Mouse (Mus musculus): ENCODE data around the gene Ctf1. TPM values are rescaled to one million over a fixed set of nuclear protein-coding genes. Genes with fewer than 3 reads are reported as not detected.
A peak's percentile ranks its signal among the peaks of the same experiment; 100 is the strongest.

The Ctf1 gene
- total RNA-seq, 1 experiment, result 3.0 TPM

- no peaks in the 10 kb centered on the region for H3K9me3 ChIP-seq (ENCODE audit: control insufficient read depth, insufficient read depth, low read depth, low read length)
- peak overlapping the region; percentile 83; the same call in 1 of the 2 replicates for H3K9ac ChIP-seq (ENCODE audit: insufficient read depth, low read depth, low read length, poor library complexity, severe bottlenecking)
- in situ Hi-C loops (cut with MboI; ENCODE audit: low sequenced_read_pairs in 2 of 2, unreplicated experiment in 2 of 2), result no loop called here
- peaks cover 14% of the 10 kb centered on the region; the same call in 1 of the 2 replicates for H3K36me3 ChIP-seq (ENCODE audit: control insufficient read depth, insufficient read depth, low read length, poor library complexity, severe bottlenecking)
- peaks cover 7 to 24% of the 10 kb centered on the region in 2 experiments; a peak in 3 of 4 replicates for H3K4me1 ChIP-seq (ENCODE audit: control insufficient read depth in 2 of 2, insufficient read depth in 2 of 2, low read length in 2 of 2, poor library complexity in 1 of 2)
- H3K27ac ChIP-seq (ENCODE audit: insufficient read depth, low read depth, low read length, poor library complexity, severe bottlenecking), result no peak overlapping the region
- peak overlapping the region; percentile 71 to 86 for H3K4me3 ChIP-seq (ENCODE audit: insufficient read depth in 1 of 2, low read depth in 1 of 2, low read length in 2 of 2, poor library complexity in 1 of 2, severe bottlenecking in 1 of 2)
- no peak for DNase-seq (ENCODE audit: low read depth, low spot score)
- TF ChIP-seq ZC3H11A (IDR thresholded peaks at IDR 0.05; ENCODE audit: borderline replicate concordance, low read depth, low read length), result no peak
- no peak for TF ChIP-seq ZNF384 (IDR thresholded peaks at IDR 0.05; ENCODE audit: low read depth, low read length)
- TF ChIP-seq MAFK (IDR thresholded peaks at IDR 0.05; ENCODE audit: insufficient read depth, low read depth, low read length), result no peak
- TF ChIP-seq CHD2 (IDR thresholded peaks at IDR 0.05; ENCODE audit: low read depth, low read length), result no peak
- no peak for TF ChIP-seq HCFC1 (IDR thresholded peaks at IDR 0.05; ENCODE audit: borderline replicate concordance, insufficient read depth, low read length)
Observed at GRCm38 (mm10) chr7:127709261-127709979, 3.1 kb upstream of the Ctf1 start.

- in situ Hi-C loops (cut with MboI; ENCODE audit: low sequenced_read_pairs in 2 of 2, unreplicated experiment in 2 of 2), result no loop called here
Observed at GRCm38 (mm10) chr7:127711031-127711430, 1.5 kb upstream of the Ctf1 start.

GRCm38 (mm10) chr7:127711456-127711855 lies 1.1 kb upstream of the Ctf1 start:
- Histone ChIP-seq H3K9me3 (ENCODE audit: control insufficient read depth, insufficient read depth, low read depth, low read length) (no peaks in the 10 kb centered on the region), H3K9ac (ENCODE audit: insufficient read depth, low read depth, low read length, poor library complexity, severe bottlenecking) (no peak overlapping the region; the same call in 1 of the 2 replicates), H3K36me3 (ENCODE audit: control insufficient read depth, insufficient read depth, low read length, poor library complexity, severe bottlenecking) (peaks cover under 1% of the 10 kb centered on the region; the same call in 1 of the 2 replicates), H3K4me1 (ENCODE audit: control insufficient read depth in 2 of 2, insufficient read depth in 2 of 2, low read length in 2 of 2, poor library complexity in 1 of 2) (peaks cover 7 to 22% of the 10 kb centered on the region in 2 experiments; a peak in 3 of 4 replicates), H3K4me3 (ENCODE audit: insufficient read depth in 1 of 2, low read depth in 1 of 2, low read length in 2 of 2, poor library complexity in 1 of 2, severe bottlenecking in 1 of 2) (no peak overlapping the region), H3K27ac (ENCODE audit: insufficient read depth, low read depth, low read length, poor library complexity, severe bottlenecking) (peak overlapping the region; percentile 87; the same call in 1 of the 2 replicates)
- no peak for TF ChIP-seq HCFC1 (IDR thresholded peaks at IDR 0.05; ENCODE audit: borderline replicate concordance, insufficient read depth, low read length)
- TF ChIP-seq CHD2 (IDR thresholded peaks at IDR 0.05; ENCODE audit: low read depth, low read length), result no peak
- TF ChIP-seq MAFK (IDR thresholded peaks at IDR 0.05; ENCODE audit: insufficient read depth, low read depth, low read length), result no peak
- no peak for TF ChIP-seq ZC3H11A (IDR thresholded peaks at IDR 0.05; ENCODE audit: borderline replicate concordance, low read depth, low read length)
- TF ChIP-seq ZNF384 (IDR thresholded peaks at IDR 0.05; ENCODE audit: low read depth, low read length), result no peak
- in situ Hi-C loops (cut with MboI; ENCODE audit: low sequenced_read_pairs in 2 of 2, unreplicated experiment in 2 of 2), result no loop called here
- DNase-seq (ENCODE audit: low read depth, low spot score), result no peak

More at GRCm38 (mm10) chr7:127711031-127711430, 1.5 kb upstream of the Ctf1 start:
- DNase-seq (ENCODE audit: low read depth, low spot score), result no peak
- TF ChIP-seq HCFC1 (IDR thresholded peaks at IDR 0.05; ENCODE audit: borderline replicate concordance, insufficient read depth, low read length) (no peak), MAFK (IDR thresholded peaks at IDR 0.05; ENCODE audit: insufficient read depth, low read depth, low read length) (no peak), CHD2 (IDR thresholded peaks at IDR 0.05; ENCODE audit: low read depth, low read length) (no peak), ZNF384 (IDR thresholded peaks at IDR 0.05; ENCODE audit: low read depth, low read length) (no peak), ZC3H11A (IDR thresholded peaks at IDR 0.05; ENCODE audit: borderline replicate concordance, low read depth, low read length) (no peak)
- no peak overlapping the region for H3K4me3 ChIP-seq (ENCODE audit: insufficient read depth in 1 of 2, low read depth in 1 of 2, low read length in 2 of 2, poor library complexity in 1 of 2, severe bottlenecking in 1 of 2)
- H3K27ac ChIP-seq (ENCODE audit: insufficient read depth, low read depth, low read length, poor library complexity, severe bottlenecking), result no peak overlapping the region
- H3K36me3 ChIP-seq (ENCODE audit: control insufficient read depth, insufficient read depth, low read length, poor library complexity, severe bottlenecking), result peaks cover 5% of the 10 kb centered on the region; the same call in 1 of the 2 replicates
- H3K9ac ChIP-seq (ENCODE audit: insufficient read depth, low read depth, low read length, poor library complexity, severe bottlenecking), result no peak overlapping the region
- H3K9me3 ChIP-seq (ENCODE audit: control insufficient read depth, insufficient read depth, low read depth, low read length), result no peaks in the 10 kb centered on the region
- H3K4me1 ChIP-seq (ENCODE audit: control insufficient read depth in 2 of 2, insufficient read depth in 2 of 2, low read length in 2 of 2, poor library complexity in 1 of 2), result peaks cover 7 to 22% of the 10 kb centered on the region in 2 experiments; a peak in 3 of 4 replicates

GRCm38 (mm10) chr7:127714816-127715215 lies 2.3 kb downstream of the Ctf1 start:
- peaks cover 8% of the 10 kb centered on the region in 2 experiments; a peak in 3 of 4 replicates for H3K4me1 ChIP-seq (ENCODE audit: control insufficient read depth in 2 of 2, insufficient read depth in 2 of 2, low read length in 2 of 2, poor library complexity in 1 of 2)
- H3K4me3 ChIP-seq (ENCODE audit: insufficient read depth in 1 of 2, low read depth in 1 of 2, low read length in 2 of 2, poor library complexity in 1 of 2, severe bottlenecking in 1 of 2), result no peak overlapping the region
- H3K27ac ChIP-seq (ENCODE audit: insufficient read depth, low read depth, low read length, poor library complexity, severe bottlenecking), result no peak overlapping the region
- H3K36me3 ChIP-seq (ENCODE audit: control insufficient read depth, insufficient read depth, low read length, poor library complexity, severe bottlenecking), result no peaks in the 10 kb centered on the region
- in situ Hi-C loops (cut with MboI; ENCODE audit: low sequenced_read_pairs in 2 of 2, unreplicated experiment in 2 of 2), result no loop called here
- TF ChIP-seq MAFK (IDR thresholded peaks at IDR 0.05; ENCODE audit: insufficient read depth, low read depth, low read length), result no peak
- TF ChIP-seq ZC3H11A (IDR thresholded peaks at IDR 0.05; ENCODE audit: borderline replicate concordance, low read depth, low read length), result no peak
- no peak for TF ChIP-seq ZNF384 (IDR thresholded peaks at IDR 0.05; ENCODE audit: low read depth, low read length)
- TF ChIP-seq CHD2 (IDR thresholded peaks at IDR 0.05; ENCODE audit: low read depth, low read length), result no peak
- TF ChIP-seq HCFC1 (IDR thresholded peaks at IDR 0.05; ENCODE audit: borderline replicate concordance, insufficient read depth, low read length), result no peak
- no peak for DNase-seq (ENCODE audit: low read depth, low spot score)
- no peak overlapping the region for H3K9ac ChIP-seq (ENCODE audit: insufficient read depth, low read depth, low read length, poor library complexity, severe bottlenecking)
- H3K9me3 ChIP-seq (ENCODE audit: control insufficient read depth, insufficient read depth, low read depth, low read length), result no peaks in the 10 kb centered on the region
